Mouse (Mus musculus) G1E (cell line): ENCODE measurements around the gene Ccr7. TPM values are rescaled to one million over a fixed set of nuclear protein-coding genes. Genes with fewer than 3 reads are reported as not detected.

Experiments used
- ATAC-seq: 2 replicates; pipeline ENCODE4 v1.8.0; 2016; ENCODE audit warnings: mild to moderate bottlenecking; ENCODE audit not compliant: insufficient number of reproducible peaks, poor library complexity, low FRiP score, severe bottlenecking; ENCODE audit errors: extremely low read depth
- DNase-seq: peaks from one replicate; pipeline ENCODE4 v3.0.0; 2012; ENCODE audit warnings: low spot score
- H3K27me3 ChIP-seq: 2 replicates; pipeline ENCODE4 v1.6.1; 2012; ENCODE audit warnings: mild to moderate bottlenecking, low read length, inconsistent platforms; ENCODE audit not compliant: insufficient read depth
- H3K36me3 ChIP-seq: replicated peaks from 2 replicates; pipeline ENCODE3; 2012; ENCODE audit warnings: mild to moderate bottlenecking, inconsistent platforms
- H3K4me1 ChIP-seq: 2 replicates; pipeline ENCODE4 v1.6.1; 2012; ENCODE audit warnings: low read depth, low read length, inconsistent platforms, mixed read lengths; ENCODE audit not compliant: insufficient read depth
- H3K4me3 ChIP-seq: 2 replicates; pipeline ENCODE4 v1.5.1; 2012; ENCODE audit warnings: low read depth, mild to moderate bottlenecking, inconsistent platforms, low read length, moderate library complexity, mixed read lengths
- H3K9me3 ChIP-seq: replicated peaks from 2 replicates; pipeline ENCODE4 v1.6.1; 2012; ENCODE audit warnings: inconsistent platforms
- CTCF ChIP-seq: IDR thresholded peaks from 2 replicates; pipeline ENCODE4 v1.5.1; 2012; ENCODE audit warnings: low read depth, low read length, inconsistent platforms, mixed read lengths
- GATA1 ChIP-seq: IDR thresholded peaks from 2 replicates; pipeline ENCODE4 v1.6.1; 2012; ENCODE audit warnings: borderline replicate concordance, low read length, inconsistent platforms, mixed read lengths
- GATA2 ChIP-seq: IDR thresholded peaks from 2 replicates; pipeline ENCODE4 v1.6.1; 2012; ENCODE audit warnings: low read depth, low read length, inconsistent platforms, borderline replicate concordance
- POLR2AphosphoS5 ChIP-seq: IDR thresholded peaks from 2 replicates; pipeline ENCODE4 v1.6.1; 2012; ENCODE audit warnings: low read depth, low read length, inconsistent platforms; ENCODE audit not compliant: insufficient replicate concordance
- TAL1 ChIP-seq: conservative IDR thresholded peaks from 2 replicates; pipeline ENCODE4 v1.6.1; 2012; ENCODE audit warnings: low read depth, low read length, inconsistent platforms, mixed read lengths
- polyA plus RNA-seq: library from polyadenylated mRNA; stranded (reverse); fragments of >175 nt; gene quantifications from 2 replicates; pipeline ENCODE4 v1.2.3, GENCODE M21; 2012
- total RNA-seq, 2 experiments: library from RNA; stranded (forward) in 1 of 2; stranded (reverse) in 1 of 2; fragments of 200-1000 nt in 1 of 2; fragments of >200 nt in 1 of 2; fragmentation: Nextera tagmentation in 1 of 2; gene quantifications; 2 replicates each; pipeline ENCODE4 v1.2.3; 2014 to 2017

Gene Ccr7
- total and polyA plus RNA-seq, 3 experiments: 0.11 TPM; not detected in 2

GRCm38 (mm10) chr11:99129287-99129686, 25.6 kb downstream of the Ccr7 start:
- no peak for DNase-seq
- no peak overlapping the region for H3K4me3 ChIP-seq
- no peaks in the 10 kb centered on the region for H3K9me3 ChIP-seq
- TF ChIP-seq POLR2AphosphoS5: no peak
- no peak for TF ChIP-seq GATA2
- no peak for TF ChIP-seq GATA1
- TF ChIP-seq TAL1: no peak
- TF ChIP-seq CTCF: no peak
- H3K4me1 ChIP-seq: peaks cover 20% of the 10 kb centered on the region
- peaks cover 77% of the 10 kb centered on the region for H3K27me3 ChIP-seq
- H3K36me3 ChIP-seq: no peaks in the 10 kb centered on the region
- no peak for ATAC-seq

GRCm38 (mm10) chr11:99127785-99128682, 26.8 kb downstream of the Ccr7 start:
- TF ChIP-seq CTCF: no peak
- no peak for TF ChIP-seq GATA1
- TF ChIP-seq GATA2: no peak
- TF ChIP-seq TAL1: no peak
- no peak for TF ChIP-seq POLR2AphosphoS5
- Histone ChIP-seq H3K9me3 (no peaks in the 10 kb centered on the region), H3K4me3 (no peak overlapping the region), H3K4me1 (peaks cover 20% of the 10 kb centered on the region), H3K36me3 (no peaks in the 10 kb centered on the region), H3K27me3 (peaks cover 69% of the 10 kb centered on the region)
- ATAC-seq (no peak), DNase-seq (no peak)

GRCm38 (mm10) chr11:99126482-99127253, 28.2 kb downstream of the Ccr7 start:
- no peak overlapping the region for H3K4me3 ChIP-seq
- H3K4me1 ChIP-seq: peaks cover 16% of the 10 kb centered on the region
- TF ChIP-seq GATA1 (no peak), POLR2AphosphoS5 (no peak), CTCF (no peak), GATA2 (no peak), TAL1 (no peak)
- DNase-seq (no peak), ATAC-seq (no peak)
- no peaks in the 10 kb centered on the region for H3K36me3 ChIP-seq
- peaks cover 60% of the 10 kb centered on the region for H3K27me3 ChIP-seq
- no peaks in the 10 kb centered on the region for H3K9me3 ChIP-seq

- Histone ChIP-seq H3K27me3 (peaks cover 46% of the 10 kb centered on the region), H3K4me3 (no peak overlapping the region), H3K36me3 (no peaks in the 10 kb centered on the region), H3K9me3 (no peaks in the 10 kb centered on the region), H3K4me1 (peaks cover 16% of the 10 kb centered on the region)
- ATAC-seq: no peak
- TF ChIP-seq TAL1 (no peak), GATA2 (no peak), CTCF (no peak), POLR2AphosphoS5 (no peak), GATA1 (no peak)
- DNase-seq: no peak
Observed at GRCm38 (mm10) chr11:99124635-99125029, 30.2 kb downstream of the Ccr7 start.

DNA sequence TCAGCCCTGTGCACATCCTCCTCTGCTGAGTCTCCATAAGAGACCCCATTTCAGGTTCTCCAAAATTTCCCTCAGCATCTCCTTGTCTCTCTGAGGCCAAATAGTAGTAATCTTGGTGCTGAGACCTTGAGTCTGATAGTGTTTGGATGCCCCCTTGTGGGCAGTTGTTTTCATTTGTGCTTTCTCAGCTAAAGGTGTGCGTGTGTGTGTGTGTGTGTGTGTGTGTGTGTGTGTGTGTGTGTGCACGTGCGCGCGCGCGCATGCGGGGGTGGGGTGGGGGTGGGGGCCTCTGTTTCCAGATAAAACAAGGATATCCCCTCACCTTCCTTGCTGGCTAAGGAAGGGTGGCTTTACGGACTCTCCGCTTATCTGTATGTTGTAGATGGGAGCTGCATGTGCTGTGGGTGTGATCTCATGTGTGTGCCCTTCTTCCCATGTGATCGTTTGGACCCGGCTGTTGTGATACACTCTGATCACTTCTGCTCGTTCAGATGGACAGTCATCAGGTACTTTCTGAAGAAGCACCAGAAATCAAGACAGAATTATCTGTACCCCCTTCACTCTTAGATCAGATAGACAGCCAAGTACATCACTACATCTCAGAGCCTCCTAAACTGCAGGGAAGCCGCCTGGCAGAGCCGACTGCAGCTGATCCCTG, 30.8 kb downstream of the Ccr7 start:
- Histone ChIP-seq H3K36me3 (no peaks in the 10 kb centered on the region), H3K4me3 (no peak overlapping the region), H3K4me1 (peaks cover 16% of the 10 kb centered on the region), H3K27me3 (peaks cover 41% of the 10 kb centered on the region), H3K9me3 (no peaks in the 10 kb centered on the region)
- TF ChIP-seq GATA2 (no peak), GATA1 (no peak), TAL1 (no peak), POLR2AphosphoS5 (no peak), CTCF (no peak)
- no peak for ATAC-seq
- DNase-seq: peak; percentile 49

DNA sequence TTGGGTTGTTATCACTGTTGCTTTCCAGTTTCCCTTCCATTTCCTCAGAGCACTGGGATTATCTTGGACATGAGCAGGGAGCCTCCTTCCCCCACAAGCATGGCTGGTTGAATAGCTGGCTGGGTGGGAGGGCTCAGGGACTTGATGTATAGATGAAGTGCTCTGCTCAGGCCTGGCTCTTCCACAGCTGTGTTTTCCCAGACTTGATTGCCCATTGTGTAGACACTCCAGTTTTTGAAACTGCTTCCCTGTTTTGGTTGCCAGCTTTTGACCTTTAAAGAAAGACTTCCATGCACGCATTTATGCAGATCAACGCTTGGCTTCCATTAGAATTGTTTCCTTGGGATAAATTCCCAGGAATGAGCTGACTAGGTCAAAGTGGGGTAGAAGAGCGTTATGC, 32.2 kb downstream of the Ccr7 start:
- peaks cover 12% of the 10 kb centered on the region for H3K4me1 ChIP-seq
- H3K9me3 ChIP-seq: no peaks in the 10 kb centered on the region
- ATAC-seq (no peak), DNase-seq (no peak)
- no peak overlapping the region for H3K4me3 ChIP-seq
- peaks cover 28% of the 10 kb centered on the region for H3K27me3 ChIP-seq
- no peaks in the 10 kb centered on the region for H3K36me3 ChIP-seq
- no peak for TF ChIP-seq GATA1
- no peak for TF ChIP-seq TAL1
- no peak for TF ChIP-seq GATA2
- TF ChIP-seq CTCF: no peak
- no peak for TF ChIP-seq POLR2AphosphoS5
